Mouse (Mus musculus): ENCODE measurements around the gene Grap2.
A peak's percentile ranks its signal among the peaks of the same experiment; 100 is the strongest.

The Grap2 gene

DNA sequence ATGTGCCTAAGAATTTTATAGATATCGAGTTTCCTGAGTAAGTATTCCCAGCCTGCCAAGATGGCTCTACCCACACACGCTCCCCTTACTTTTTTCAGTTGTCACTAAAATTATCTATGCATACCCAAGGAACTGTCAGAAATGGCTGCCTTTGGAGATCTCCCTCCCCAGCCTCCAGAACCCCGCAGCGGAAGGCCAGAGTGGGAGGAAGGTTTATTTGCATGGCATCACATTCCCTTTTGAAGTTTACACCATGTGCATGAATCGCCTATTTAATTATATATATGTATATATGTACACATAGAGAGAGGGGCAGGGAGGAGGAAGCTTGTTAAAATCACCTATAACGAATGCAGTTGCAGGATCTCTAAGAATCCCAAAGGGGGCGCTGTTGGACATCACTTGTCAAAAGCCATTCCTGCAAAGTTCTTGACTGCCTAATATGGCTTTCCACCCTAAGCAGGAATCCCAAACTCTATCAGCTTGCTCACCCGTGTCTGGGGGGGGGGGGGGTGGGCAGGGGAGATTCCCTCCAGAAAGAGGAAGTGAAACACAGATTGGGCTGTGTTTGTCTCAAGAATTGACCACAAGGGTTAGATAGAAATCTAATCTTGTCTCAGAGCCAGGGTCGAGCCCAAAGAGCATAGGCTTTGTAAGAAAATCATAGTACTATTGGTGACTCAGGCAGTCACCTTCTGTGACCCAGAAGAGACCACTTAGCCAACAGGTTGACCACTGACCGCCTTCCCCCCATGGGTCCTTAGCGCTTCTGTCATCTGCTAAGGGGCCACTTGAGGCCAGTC, 62.2 kb downstream of the Grap2 start:
- peak; percentile 78 for DNase-seq (ENCODE audit: low read depth, low spot score)

- DNase-seq (ENCODE audit: low read depth, low spot score): no peak
Observed at GRCm38 (mm10) chr15:80636757-80637372, 64.5 kb downstream of the Grap2 start.

DNA sequence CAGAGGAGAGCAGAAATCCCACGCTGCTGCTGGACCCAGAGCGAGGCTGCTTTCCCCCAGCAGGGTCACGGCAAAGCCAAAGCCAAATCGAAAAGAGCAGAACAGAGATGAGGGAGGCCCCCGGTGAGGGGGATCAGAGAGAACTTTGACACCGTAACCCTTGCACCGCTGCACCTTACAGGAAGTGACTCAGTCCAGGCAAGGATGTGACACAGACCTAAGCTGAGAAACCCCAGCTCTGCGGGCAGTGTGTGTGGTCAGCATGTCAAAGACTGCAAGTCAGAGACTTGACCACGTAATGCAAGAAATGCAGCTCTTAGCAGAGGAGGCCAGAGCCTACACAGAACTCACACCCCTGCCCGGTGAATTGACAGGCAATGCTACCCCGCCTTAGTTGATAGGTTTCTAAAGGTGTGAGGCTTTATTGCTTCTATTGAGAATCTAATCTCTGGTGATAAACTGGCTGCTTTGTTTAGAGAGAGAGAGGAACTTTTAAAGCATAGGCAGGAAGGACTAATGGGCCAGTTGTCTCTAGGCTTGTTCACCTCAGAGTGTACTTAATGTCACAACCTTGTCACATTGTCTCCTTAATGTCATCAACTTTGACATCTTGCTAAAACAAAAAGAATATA, 66.8 kb downstream of the Grap2 start:
- no peak for DNase-seq (ENCODE audit: low read depth, low spot score)

- DNase-seq (ENCODE audit: low read depth, low spot score): peak; percentile 12
Observed at GRCm38 (mm10) chr15:80639874-80640273, 67.5 kb downstream of the Grap2 start.

GRCm38 (mm10) chr15:80641702-80642435, 69.5 kb downstream of the Grap2 start:
- DNase-seq (ENCODE audit: low read depth, low spot score): no peak

GRCm38 (mm10) chr15:80645006-80645797, 72.8 kb downstream of the Grap2 start:
- no peak for DNase-seq (ENCODE audit: low read depth, low spot score)

GRCm38 (mm10) chr15:80648977-80649606, 76.7 kb downstream of the Grap2 start:
- peak; percentile 30 for DNase-seq (ENCODE audit: low read depth, low spot score)

- no peak for DNase-seq (ENCODE audit: low read depth, low spot score)
Observed at GRCm38 (mm10) chr15:80650412-80650811, 78.0 kb downstream of the Grap2 start.

GRCm38 (mm10) chr15:80653865-80654264, 81.5 kb downstream of the Grap2 start:
- no peak for DNase-seq (ENCODE audit: low read depth, low spot score)

DNA sequence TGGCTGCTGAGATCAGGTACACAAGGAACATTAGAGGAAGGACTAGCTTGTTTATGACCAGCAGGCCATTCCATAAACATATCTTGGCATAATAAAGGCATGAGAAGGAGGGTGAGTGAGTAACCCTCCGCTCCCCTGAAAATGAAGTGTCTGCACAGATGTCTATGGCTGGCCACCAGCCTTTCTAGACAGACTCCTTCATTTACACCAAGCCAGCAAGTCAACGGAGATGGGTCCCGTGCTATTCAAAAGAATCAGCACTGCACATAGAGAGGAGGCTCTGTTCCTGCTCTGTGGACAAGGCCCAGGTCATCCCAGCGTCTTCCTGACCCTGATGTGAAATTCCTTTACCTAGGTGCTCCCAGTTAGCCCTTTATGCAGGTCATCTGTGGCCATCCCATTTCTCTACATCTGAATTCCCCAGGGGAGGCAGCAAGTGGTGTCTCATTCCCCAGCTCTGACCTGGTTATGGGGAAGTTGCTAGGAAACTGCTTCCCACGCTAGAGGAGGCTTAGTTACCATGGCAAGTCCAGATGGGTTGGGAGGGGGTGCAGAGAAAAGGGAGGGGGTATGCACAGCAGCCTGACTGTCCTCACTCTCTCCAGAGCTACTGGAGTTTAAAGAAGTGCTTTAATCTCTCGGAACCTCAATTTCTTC, 86.5 kb downstream of the Grap2 start:
- no peak for DNase-seq (ENCODE audit: low read depth, low spot score)

GRCm38 (mm10) chr15:80660963-80661362, 88.6 kb downstream of the Grap2 start:
- DNase-seq (ENCODE audit: low read depth, low spot score): no peak

DNA sequence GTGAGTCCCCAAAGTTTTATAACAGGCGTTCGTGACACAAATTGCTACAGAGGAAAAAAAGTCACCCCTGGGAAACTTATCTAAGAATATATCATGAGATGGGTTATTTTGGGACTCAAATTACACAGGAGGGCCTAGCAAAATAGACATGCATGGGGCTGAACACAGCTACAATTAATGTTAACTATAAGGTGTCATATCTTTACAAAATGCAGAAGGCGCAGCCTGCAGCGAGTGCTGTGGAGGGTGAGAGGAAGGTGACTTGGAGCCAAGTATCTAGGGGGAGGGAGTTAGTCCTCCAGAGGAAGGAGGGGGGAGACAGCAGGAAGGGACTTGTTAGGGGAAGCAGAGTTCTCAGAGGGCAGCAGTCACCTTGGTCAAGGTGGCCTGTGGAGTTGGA, 92.0 kb downstream of the Grap2 start:
- no peak for DNase-seq (ENCODE audit: low read depth, low spot score)

DNA sequence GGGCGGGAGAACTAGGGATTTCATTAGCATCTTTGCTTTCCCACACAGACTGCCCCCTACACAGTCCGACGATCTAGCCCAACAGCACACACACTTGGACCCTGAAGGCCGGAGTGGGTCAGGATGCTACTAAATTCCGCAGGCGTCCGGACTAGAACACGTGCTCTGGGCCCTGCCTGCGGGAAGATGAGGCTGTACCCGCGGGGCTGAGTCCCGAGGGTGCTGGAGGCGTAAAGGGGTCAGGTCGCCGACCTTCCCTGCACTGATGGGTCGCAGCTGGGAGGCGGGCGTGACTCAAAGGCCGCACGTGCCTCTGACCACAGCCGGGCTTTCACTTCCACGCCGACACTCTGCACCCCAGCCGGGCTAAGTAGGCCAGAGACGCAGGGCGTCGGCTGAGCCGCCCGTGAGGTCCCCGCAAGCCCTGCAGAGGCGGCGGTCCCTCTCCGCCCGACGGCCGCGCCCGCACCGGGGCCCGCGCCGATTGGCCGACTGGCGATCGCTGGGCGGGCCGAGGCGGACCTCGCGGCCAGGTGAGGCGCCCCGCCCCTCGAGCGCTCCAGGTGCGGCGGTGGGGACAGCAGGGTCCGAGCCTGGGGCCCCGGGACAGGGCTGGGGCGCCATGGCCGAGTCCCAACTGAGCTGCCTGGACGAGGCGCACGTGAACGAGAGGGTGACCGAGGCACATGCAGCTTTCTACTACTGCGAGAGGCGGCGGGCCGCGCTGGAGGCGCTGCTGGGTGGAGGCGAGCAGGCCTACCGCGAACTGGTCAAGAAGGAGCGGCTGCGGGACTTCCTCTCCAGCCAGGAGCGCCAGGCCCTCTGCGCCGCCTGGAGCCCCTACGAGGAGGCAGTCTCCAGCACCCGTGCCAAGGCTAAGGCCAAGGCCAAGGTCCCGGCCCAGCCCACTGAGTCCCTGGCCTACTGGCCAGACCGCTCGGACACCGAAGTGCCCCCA, 99.2 kb downstream of the Grap2 start, which contains the start of gene Fam83f:
Fam83f (plus strand) TSS at position 553 of the 958 bp plus-strand sequence.
- DNase-seq (ENCODE audit: low read depth, low spot score): peak; percentile 15

DNA sequence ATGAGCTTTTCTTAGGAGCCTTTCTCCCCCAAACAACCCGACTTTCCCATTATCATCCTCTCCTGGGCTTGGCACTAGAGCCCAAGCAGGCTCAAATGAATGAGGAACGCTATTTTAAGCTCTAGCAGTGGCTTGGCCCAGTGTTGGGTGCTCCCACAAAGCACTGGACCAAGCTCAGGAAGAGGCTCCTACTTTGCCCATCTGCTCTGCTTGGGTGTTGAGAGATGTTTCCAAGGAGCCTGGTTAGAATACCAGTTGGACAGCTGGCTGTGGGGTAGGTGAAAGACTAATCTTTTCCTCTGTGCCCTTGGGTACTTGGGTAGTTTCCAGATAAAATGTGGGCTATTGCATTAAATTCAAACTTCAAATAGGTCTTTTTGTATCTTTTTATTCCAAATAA, 100.4 kb downstream of the Grap2 start:
- DNase-seq (ENCODE audit: low read depth, low spot score): no peak

- no peak for DNase-seq (ENCODE audit: low read depth, low spot score)
Observed at GRCm38 (mm10) chr15:80673337-80674095, 101.1 kb downstream of the Grap2 start.

DNA sequence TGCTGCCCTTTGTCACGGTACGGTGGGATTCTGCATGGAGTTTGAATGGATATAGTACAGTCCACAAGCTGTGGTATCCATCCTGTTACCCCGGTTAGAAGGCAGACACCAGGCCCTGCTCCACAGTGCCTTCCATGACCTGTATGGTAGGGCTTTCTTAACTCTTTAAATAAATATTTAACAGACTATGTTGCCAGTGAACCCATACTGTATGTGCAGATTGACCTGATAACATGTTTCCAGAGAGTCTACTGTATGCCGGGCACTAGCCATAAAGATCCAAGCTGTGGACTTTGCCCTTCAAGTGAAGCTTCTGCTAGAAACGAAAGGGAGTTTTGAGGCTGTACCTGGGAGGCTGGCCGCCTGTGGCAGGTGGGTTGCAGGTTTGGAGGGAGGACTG, 102.3 kb downstream of the Grap2 start:
- no peak for DNase-seq (ENCODE audit: low read depth, low spot score)

DNA sequence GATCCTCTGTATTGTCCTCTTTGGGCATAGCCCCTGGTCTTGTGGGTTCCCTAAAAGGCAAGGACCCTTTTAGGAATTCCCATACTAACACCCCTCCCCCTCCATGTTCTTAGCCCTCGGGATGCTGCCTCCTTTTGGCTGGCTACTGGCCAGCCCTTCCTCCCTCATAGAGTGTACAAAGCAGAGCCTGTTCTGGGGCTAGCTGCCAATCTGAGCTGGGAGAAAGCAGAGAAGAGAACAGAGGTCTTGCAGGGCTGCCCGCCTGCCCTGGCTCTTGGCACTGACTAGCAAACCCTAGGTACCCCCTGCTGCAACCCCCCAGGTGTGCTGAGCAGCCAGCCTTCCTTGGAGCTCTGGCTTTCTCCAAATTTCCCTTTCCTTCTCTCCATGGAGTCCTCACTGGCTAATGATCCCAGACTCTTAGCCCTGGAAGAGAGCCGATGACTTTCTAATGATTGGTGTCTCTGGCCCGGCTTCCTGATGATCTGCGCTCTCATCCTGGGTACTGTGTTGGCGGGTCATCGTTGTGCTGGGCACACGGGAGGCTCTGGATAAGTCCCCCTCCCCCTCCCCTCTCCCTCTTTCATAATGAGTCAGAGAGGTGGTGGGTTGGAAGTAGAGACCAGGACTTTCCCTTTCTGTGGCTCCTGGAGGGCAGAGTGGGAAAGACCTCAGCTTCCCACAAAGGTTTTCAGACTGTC, 107.3 kb downstream of the Grap2 start:
- DNase-seq (ENCODE audit: low read depth, low spot score): no peak

All from ES-CJ7 (cell line).